Mouse (Mus musculus): ENCODE measurements around the gene Tex33. TPM values are rescaled to one million over a fixed set of nuclear protein-coding genes. Genes with fewer than 3 reads are reported as not detected.
A peak's percentile ranks its signal among the peaks of the same experiment; 100 is the strongest.

The Tex33 gene
- total RNA-seq, 2 experiments from 2014 or later, result not detected

GRCm38 (mm10) chr15:78416937-78417336 lies 21.2 kb upstream of the Tex33 start:
- DNase-seq (ENCODE audit: low spot score in 2 of 2), result no peak

GRCm38 (mm10) chr15:78414157-78414556 lies 18.4 kb upstream of the Tex33 start:
- DNase-seq (ENCODE audit: low spot score in 2 of 2), result no peak

DNA sequence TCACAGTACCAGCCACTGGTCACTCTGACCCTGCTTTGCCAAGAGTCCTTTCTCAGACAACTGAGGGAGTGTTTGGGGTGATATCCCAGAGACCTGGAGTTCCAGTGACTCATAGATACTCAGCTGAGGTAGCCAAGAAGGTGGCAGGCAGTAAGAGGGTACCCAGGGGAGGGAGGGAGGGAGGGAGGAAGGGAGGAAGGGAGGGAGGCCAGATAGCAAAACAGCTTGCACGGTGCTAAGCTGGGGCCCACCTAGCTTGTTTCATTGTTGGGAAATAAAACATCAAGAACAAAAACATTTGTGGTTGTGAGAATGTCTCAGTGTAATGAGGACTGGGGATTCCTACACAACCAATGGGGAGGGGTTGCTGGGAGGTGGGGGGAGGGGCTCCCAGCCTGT lies 18.0 kb upstream of the Tex33 start:
- no peak for DNase-seq (ENCODE audit: low spot score in 2 of 2)

DNA sequence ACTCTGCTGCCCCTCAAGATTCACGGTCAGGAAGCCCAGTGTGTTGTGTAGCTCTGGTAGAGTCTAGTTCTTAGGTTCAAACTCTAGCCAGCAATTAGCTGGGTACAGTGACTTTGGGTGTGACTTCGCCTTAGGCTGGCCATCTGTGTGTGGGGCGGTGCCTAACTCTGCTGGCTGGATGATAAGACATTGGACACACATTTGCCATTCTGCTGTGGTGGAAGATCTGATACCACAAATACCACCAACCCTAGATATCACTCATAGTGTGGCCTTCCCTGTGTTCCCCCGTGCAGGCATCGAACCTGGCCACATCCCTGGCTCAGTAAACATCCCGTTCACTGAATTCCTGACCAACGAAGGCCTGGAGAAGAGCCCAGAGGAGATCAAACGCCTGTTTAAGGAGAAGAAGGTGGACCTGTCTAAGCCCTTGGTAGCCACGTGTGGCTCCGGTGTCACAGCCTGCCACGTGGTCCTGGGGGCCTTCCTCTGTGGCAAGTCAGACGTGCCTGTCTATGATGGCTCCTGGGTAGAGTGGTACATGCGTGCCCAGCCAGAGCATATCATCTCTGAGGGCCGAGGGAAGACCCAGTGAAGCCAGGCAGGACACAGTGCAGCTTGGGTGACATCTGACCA lies 17.5 kb upstream of the Tex33 start:
- DNase-seq (ENCODE audit: low spot score in 2 of 2), result no peak

- no peak for DNase-seq (ENCODE audit: low spot score in 2 of 2)
These were observed 13.9 kb upstream of the Tex33 start for GRCm38 (mm10) chr15:78409570-78410052.

- peak; percentile 86 to 87 for DNase-seq (ENCODE audit: low spot score in 2 of 2)
These were observed 10.7 kb upstream of the Tex33 start, which contains the start of gene Mpst for GRCm38 (mm10) chr15:78406293-78406934. Gene Mpst, plus strand, starts transcription at chr15:78406416.

DNA sequence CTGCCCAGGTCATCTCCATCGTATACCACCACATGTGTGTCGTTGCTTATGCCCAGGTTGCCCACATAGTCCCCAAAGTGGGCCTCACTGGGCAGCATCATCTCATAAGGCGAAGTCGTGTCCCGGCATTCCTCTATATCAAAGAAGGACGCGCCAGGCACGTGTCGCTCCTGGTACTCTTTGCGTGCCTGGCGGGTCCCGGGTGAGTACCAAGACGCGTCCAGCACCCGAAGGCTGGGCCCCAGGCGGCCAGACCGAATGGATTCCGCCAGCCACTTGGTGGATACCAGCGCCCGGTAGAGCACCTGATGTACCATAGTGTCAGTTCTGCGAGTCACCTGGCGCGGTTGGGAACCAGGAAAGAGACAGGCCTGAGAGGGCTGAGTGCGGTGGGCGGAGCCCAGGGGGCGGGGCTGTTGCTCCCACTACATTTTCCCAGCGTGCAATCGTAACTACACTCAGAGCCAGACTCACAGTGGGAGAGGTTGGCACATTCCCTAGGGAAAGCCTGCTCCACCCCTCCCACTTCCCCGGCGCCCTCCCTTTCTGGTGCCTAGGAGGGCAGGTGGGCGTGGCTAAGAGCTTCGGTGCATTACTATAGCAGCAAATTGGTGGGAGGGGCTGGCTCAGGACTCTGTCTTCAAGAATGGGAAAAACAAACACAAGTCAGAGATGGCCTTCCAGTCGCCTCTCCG lies 10.0 kb upstream of the Tex33 start, which contains the start of gene Tst:
TSS of gene Tst (minus strand) at position 391 of the 695 bp plus-strand sequence.
- peak; percentile 81 to 83 for DNase-seq (ENCODE audit: low spot score in 2 of 2)

- no peak for DNase-seq (ENCODE audit: low spot score in 2 of 2)
These were observed 9.4 kb upstream of the Tex33 start for GRCm38 (mm10) chr15:78405098-78405497.

DNA sequence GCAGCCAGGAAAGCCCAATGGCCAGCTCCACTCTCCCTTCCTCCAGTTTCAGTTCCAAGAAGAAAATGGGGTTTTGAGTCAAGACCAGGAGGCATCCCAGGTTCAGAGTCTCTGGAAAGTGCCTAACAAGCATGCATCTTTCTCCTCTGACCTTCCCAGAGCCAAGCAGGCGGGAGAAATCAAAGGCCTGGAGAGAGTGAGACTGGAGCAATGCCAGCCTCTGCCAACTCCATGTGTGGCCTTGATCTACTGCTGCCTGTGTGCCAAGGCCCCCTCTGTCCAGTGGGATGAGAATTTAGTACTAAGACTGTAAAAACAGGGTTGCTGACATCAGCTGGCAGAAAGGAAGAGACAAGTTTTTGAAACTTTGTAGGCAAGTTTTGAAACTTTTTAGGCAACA lies 8.2 kb upstream of the Tex33 start:
- DNase-seq (ENCODE audit: low spot score in 2 of 2), result no peak

- no peak for DNase-seq (ENCODE audit: low spot score in 2 of 2)
These were observed 7.6 kb upstream of the Tex33 start for GRCm38 (mm10) chr15:78403301-78403741.

GRCm38 (mm10) chr15:78402423-78402822 lies 6.7 kb upstream of the Tex33 start:
- DNase-seq (ENCODE audit: low spot score in 2 of 2), result no peak

DNA sequence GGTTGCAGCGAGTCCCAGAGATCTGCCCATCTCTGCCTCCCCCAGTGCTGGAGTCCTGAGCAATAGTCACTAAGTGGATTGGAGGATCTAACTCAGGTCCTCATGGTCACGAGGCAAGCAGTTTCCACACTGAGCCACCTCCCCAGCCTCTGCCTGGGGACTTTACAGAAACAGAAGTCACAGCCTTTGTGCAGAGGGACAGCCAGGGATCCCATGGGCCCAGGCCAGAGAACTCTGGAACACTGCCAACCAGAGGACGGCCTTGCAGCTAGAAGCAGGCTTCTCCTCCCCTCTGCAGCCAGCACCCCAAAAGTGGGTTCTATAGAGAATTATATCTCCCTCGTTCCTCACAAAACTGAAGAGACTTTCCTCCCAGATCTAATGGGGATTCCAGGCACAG lies 6.2 kb upstream of the Tex33 start:
- peak; percentile 24 to 44 for DNase-seq (ENCODE audit: low spot score in 2 of 2)

- DNase-seq (ENCODE audit: low spot score in 2 of 2), result no peak
These were observed 5.6 kb upstream of the Tex33 start for GRCm38 (mm10) chr15:78401345-78401744.

DNA sequence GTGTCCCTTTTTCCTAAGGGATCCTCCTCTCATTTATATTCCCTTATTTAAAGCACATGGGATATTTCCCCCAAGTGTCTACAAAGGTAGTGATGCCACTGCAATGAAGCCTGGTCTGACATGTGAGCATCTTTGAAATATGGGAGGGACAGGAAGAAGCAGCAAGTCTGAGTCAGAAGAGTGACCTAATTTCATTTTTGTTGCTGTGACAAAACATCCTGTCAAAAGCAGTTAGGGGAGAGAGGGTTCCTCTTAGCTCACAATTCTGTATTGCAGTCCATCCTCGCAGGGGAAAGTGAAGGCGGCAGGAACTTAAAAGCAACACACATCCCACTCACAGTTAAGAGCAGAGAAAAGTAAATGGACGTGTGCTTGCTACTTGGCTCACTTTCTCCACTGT lies 4.9 kb downstream of the Tex33 start:
- peak in 1 of 2 experiments; percentile 19 for DNase-seq (ENCODE audit: low spot score in 2 of 2)

- DNase-seq (ENCODE audit: low spot score in 2 of 2), result no peak
These were observed 10.1 kb downstream of the Tex33 start for GRCm38 (mm10) chr15:78385564-78385963.

- no peak for DNase-seq (ENCODE audit: low spot score in 2 of 2)
These were observed 11.2 kb downstream of the Tex33 start for GRCm38 (mm10) chr15:78384220-78385116.

GRCm38 (mm10) chr15:78383450-78384219 lies 12.1 kb downstream of the Tex33 start:
- peak in 1 of 2 experiments; percentile 39 for DNase-seq (ENCODE audit: low spot score in 2 of 2)

DNA sequence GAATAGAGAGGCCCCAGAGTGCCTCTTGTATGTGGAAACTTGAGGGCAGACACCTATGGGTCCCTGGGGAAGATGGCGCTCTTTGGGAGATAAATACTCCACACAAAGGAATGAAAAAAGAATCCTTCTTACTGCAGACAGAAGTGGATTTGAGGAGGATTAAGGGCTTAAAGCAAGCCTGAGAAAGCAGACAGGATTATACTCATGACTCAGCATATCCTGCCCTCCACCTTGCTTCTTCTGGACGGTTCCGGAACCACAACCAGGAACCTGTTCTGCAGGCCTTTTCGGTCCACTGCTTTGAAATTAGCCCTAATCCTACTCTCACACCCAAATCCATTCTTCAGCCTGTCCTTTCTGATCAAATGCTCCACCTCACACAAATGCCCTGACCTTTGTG lies 13.6 kb downstream of the Tex33 start:
- no peak for DNase-seq (ENCODE audit: low spot score in 2 of 2)

DNA sequence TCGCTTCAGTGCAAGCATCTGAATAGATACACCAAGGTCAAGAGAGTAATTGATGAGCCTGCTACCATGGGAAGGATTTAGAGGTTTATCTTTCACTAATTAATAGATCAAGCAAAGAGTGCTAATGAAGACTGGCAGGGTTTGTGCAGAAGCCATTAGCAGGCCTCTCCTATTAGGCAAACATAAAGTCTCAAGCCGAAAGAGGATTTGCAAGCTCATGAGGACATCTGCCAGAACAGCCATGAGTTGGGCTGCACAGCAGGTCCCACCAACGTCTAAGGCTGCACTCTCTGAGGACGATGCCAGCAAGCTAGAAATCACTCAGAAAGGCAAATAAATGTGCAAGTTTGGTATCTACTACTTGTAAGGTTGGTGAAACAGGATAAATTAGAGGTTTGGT lies 15.0 kb downstream of the Tex33 start:
- no peak for DNase-seq (ENCODE audit: low spot score in 2 of 2)

GRCm38 (mm10) chr15:78380208-78380607 lies 15.5 kb downstream of the Tex33 start:
- DNase-seq (ENCODE audit: low spot score in 2 of 2), result no peak

All from left cerebral cortex, adult 18-20 months (tissue).